Mouse (Mus musculus) left cerebral cortex, adult 18-20 months (tissue): ENCODE data around the gene Znhit1. TPM values are rescaled to one million over a fixed set of nuclear protein-coding genes. Genes with fewer than 3 reads are reported as not detected.
"Not testable (repeated sequence)": the region's sequence is repeated elsewhere in the genome, so short reads cannot be mapped to it uniquely, and the experiment has no call there.

Experiments used
- DNase-seq, 2 experiments: peaks; one replicate each; pipeline ENCODE4 v3.0.0; 2021 to 2022; ENCODE audit warnings: low spot score in 2 of 2, mixed read lengths in 1 of 2
- total RNA-seq, 2 experiments: library from RNA; stranded (reverse); gene quantifications; 2 replicates each; pipeline ENCODE4 v1.2.3; 2021

Gene Znhit1
- total RNA-seq, 2 experiments from 2014 or later, result 96.6 to 107 TPM

- DNase-seq, result no peak
Observed at GRCm38 (mm10) chr5:136957250-136957649, 30.6 kb downstream of the Znhit1 start.

- no peak for DNase-seq
Observed at GRCm38 (mm10) chr5:136955622-136956021, 32.2 kb downstream of the Znhit1 start.

DNA sequence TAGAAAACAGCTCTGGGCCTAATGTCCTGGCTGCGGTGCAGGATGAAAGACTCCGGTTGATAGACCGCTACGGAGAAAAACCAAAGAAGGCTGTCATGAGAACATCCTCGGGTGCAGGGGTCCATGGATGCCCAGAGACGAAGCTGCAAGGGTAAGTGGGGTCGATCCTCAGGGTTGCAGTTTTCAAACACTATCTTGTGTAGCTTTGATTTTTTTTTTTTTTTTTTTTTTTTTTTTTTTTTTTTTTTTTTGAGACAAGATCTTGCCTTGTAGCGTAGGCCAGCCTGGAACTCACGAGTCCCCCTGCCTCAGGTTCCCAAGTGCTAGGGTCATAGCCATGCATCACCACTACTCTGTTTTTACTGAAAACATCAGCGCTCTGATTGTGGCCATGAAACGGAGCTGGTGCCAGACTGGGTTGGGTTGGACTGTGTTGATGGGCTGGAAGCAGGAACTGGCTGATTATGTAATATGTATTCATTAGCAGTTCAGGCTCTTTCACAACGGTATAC is 34.3 kb downstream of the Znhit1 start:
- DNase-seq, result peak in 1 of 2 experiments; percentile 29

- DNase-seq, result peak; percentile 94 to 96
Observed at GRCm38 (mm10) chr5:136953015-136953414, 34.8 kb downstream of the Znhit1 start, which contains the start of gene Fis1. TSS of gene Fis1 (plus strand) at chr5:136953275.

GRCm38 (mm10) chr5:136952153-136952552 is 35.7 kb downstream of the Znhit1 start:
- DNase-seq, result no peak

GRCm38 (mm10) chr5:136950521-136950920 is 37.3 kb downstream of the Znhit1 start:
- DNase-seq, result no peak

GRCm38 (mm10) chr5:136949551-136950336 is 38.1 kb downstream of the Znhit1 start:
- DNase-seq, result not testable (repeated sequence)

- no peak for DNase-seq
Observed at GRCm38 (mm10) chr5:136947874-136948273, 39.9 kb downstream of the Znhit1 start.

- DNase-seq, result no peak
Observed at GRCm38 (mm10) chr5:136945084-136945483, 42.7 kb downstream of the Znhit1 start.

- DNase-seq, result no peak
Observed at GRCm38 (mm10) chr5:136943382-136943781, 44.4 kb downstream of the Znhit1 start.

- DNase-seq, result no peak
Observed at GRCm38 (mm10) chr5:136942781-136943180, 45.0 kb downstream of the Znhit1 start.

DNA sequence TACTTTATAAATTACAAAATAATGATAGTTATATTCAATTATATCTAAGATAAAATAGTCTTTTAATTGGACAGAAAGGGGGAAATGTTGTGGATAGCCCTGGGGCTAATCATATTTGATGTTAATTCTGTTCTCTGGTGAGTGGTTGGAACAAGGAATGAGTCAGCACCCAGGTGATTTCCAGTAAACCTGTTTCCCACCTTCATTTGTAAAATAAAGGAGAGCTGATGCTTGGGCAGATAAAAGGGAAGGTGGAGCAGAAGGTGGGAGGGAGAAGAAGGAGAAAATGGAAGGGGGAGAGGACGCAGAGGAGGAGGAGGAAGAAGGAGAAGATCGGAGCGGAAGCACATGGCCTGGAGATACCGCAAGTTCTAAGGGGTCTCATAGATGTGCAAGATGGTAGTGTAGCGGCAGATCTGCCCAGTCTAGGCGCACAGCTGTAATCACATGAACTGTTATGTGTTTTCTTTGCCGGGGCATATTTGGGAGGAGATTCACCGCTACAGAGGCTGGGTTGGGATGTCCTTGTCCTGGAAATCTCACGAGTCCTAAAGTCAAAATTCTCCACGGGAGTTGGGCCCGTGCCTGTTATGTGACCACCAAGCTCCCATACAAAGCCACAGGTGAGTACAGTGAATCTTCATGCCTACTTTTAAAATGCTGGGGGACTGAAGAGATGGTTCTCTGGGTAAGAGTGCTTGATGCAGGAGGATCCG is 46.8 kb downstream of the Znhit1 start:
- no peak for DNase-seq

GRCm38 (mm10) chr5:136940029-136940428 is 47.8 kb downstream of the Znhit1 start:
- DNase-seq, result not testable (repeated sequence)

GRCm38 (mm10) chr5:136939284-136939683 is 48.5 kb downstream of the Znhit1 start:
- DNase-seq, result no peak

GRCm38 (mm10) chr5:136937621-136938020 is 50.2 kb downstream of the Znhit1 start:
- no peak for DNase-seq

GRCm38 (mm10) chr5:136936750-136937149 is 51.1 kb downstream of the Znhit1 start:
- DNase-seq, result no peak

DNA sequence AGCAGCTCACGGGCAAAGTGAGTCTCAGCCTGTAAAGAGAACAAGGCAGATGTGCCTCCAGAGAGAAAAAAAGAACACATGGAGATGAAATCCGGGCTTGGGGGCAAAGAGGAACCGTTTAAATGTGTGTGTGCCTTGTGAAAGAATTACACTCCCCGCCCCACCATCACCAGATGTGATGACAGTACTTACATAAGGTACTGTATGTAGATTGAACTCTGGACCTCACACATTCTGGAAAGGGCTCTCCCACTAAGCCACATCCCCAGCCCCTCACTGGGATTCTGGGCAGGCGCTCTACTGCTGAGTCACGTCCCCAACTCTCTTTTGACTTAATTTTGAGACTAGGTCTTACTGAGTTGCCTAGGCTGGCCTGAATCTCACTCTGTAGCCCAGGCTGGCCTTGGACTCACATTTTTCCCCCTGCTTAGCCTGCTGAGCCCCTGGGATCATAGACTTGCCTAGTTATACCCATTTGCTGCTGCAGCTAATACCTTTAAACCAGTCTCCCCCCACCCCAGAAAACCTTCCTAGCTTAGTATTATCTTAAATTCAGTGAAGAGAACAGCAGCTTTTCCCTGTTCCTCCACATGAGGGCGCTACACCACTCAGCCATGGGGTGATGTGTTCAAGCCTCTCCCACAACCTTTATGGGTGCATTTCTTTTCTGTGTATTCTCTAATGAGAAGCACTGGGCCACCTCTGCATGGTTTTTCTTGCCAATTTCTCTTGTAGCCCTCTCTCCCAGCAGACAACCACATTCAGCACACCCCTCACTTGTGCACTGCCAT is 51.7 kb downstream of the Znhit1 start:
- DNase-seq, result no peak

DNA sequence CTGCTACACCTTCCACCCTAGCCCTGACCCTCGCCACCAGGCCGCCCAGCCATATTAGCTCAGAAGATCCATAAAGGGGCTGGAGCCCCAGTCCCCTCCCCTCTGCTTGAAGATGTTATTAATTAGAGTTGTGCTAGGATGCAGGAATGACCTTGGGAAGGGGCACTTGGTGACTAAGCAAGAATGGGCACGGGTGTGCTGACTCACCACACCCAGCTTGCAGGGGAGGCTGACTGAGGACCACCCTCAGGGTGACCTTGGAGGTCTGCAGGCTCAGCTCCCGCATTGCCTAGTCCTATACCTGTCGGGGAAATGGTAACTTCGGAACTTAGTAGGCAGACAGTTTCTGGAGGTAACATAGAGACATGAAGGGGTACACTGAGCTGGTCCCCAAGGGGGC is 53.9 kb downstream of the Znhit1 start:
- no peak for DNase-seq

DNA sequence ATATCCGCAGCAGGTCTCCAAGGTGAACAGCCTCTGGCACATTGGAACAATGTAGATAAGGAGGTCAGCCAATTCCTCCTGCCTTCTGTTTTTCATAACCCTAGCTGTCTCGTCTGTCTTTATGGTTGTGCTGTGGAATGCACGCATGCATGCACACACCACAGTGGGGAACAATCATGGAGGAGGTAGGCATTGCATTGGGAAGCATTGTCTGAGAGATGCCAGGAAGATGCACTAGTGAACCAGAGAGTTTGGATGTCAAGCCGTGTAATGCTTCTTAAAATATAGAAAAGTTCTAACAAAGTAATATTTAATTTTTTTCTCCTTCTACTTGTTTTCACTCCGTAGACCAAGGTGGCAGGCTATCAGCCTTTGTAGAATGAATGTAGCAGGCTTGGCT is 54.9 kb downstream of the Znhit1 start:
- DNase-seq, result no peak
